Mouse (Mus musculus): ENCODE data around the gene Pola2. TPM values are rescaled to one million over a fixed set of nuclear protein-coding genes. Genes with fewer than 3 reads are reported as not detected.

Gene Pola2
- polyA plus RNA-seq (2014; fragmentation: Illumina TruSeq; extraction: RNeasy Lipid Tissue Mini Kit (QIAGEN cat#74804)): 4.3 TPM

GRCm38 (mm10) chr19:5963883-5964562 is at the start of gene Pola2:
Gene Pola2, minus strand, starts transcription at chr19:5964202.

GRCm38 (mm10) chr19:5986043-5986442 is 22.0 kb upstream of the Pola2 start, which contains the start of gene Slc22a20:
Gene Slc22a20, minus strand, starts transcription at chr19:5986143.

GRCm38 (mm10) chr19:5924713-5925093 is 39.3 kb downstream of the Pola2 start, which contains the start of gene Cdc42ep2:
Gene Cdc42ep2, minus strand, starts transcription at chr19:5924816.

GRCm38 (mm10) chr19:5913007-5913719 is 50.8 kb downstream of the Pola2 start, which contains the start of gene Dpf2:
Gene Dpf2, minus strand, starts transcription at chr19:5913010.

GRCm38 (mm10) chr19:5894002-5894678 is 69.9 kb downstream of the Pola2 start, which contains the start of gene Tigd3:
Gene Tigd3, minus strand, starts transcription at chr19:5894149.

Other genes starting within 250 kb of the Pola2 start
- gene Ehbp1l1, start 237.9 kb downstream of the Pola2 start, polyA plus RNA-seq (2014; fragmentation: Illumina TruSeq; extraction: RNeasy Lipid Tissue Mini Kit (QIAGEN cat#74804)): 2.2 TPM
- gene Fam89b, start 234.5 kb downstream of the Pola2 start, polyA plus RNA-seq (2014; fragmentation: Illumina TruSeq; extraction: RNeasy Lipid Tissue Mini Kit (QIAGEN cat#74804)): not detected
- 7.7 TPM for gene Ltbp3, start 223.3 kb downstream of the Pola2 start, polyA plus RNA-seq (2014; fragmentation: Illumina TruSeq; extraction: RNeasy Lipid Tissue Mini Kit (QIAGEN cat#74804))
- gene Scyl1, start 192.8 kb downstream of the Pola2 start, polyA plus RNA-seq (2014; fragmentation: Illumina TruSeq; extraction: RNeasy Lipid Tissue Mini Kit (QIAGEN cat#74804)): 0.57 TPM
- 2.9 TPM for gene Frmd8, start 88.9 kb downstream of the Pola2 start, polyA plus RNA-seq (2014; fragmentation: Illumina TruSeq; extraction: RNeasy Lipid Tissue Mini Kit (QIAGEN cat#74804))
- 0.31 TPM for gene Slc25a45, start 86.4 kb downstream of the Pola2 start, polyA plus RNA-seq (2014; fragmentation: Illumina TruSeq; extraction: RNeasy Lipid Tissue Mini Kit (QIAGEN cat#74804))
- not detected for gene Tigd3, start 70.1 kb downstream of the Pola2 start, polyA plus RNA-seq (2014; fragmentation: Illumina TruSeq; extraction: RNeasy Lipid Tissue Mini Kit (QIAGEN cat#74804))
- 5.9 TPM for gene Dpf2, start 51.2 kb downstream of the Pola2 start, polyA plus RNA-seq (2014; fragmentation: Illumina TruSeq; extraction: RNeasy Lipid Tissue Mini Kit (QIAGEN cat#74804))
- 1.4 TPM for gene Cdc42ep2, start 39.4 kb downstream of the Pola2 start, polyA plus RNA-seq (2014; fragmentation: Illumina TruSeq; extraction: RNeasy Lipid Tissue Mini Kit (QIAGEN cat#74804))
- not detected for gene Slc22a20, start 21.9 kb upstream of the Pola2 start, polyA plus RNA-seq (2014; fragmentation: Illumina TruSeq; extraction: RNeasy Lipid Tissue Mini Kit (QIAGEN cat#74804))
- gene Capn1, start 51.7 kb upstream of the Pola2 start, polyA plus RNA-seq (2014; fragmentation: Illumina TruSeq; extraction: RNeasy Lipid Tissue Mini Kit (QIAGEN cat#74804)): 0.74 TPM
- 0.37 TPM for gene Syvn1, start 82.4 kb upstream of the Pola2 start, polyA plus RNA-seq (2014; fragmentation: Illumina TruSeq; extraction: RNeasy Lipid Tissue Mini Kit (QIAGEN cat#74804))
- 25.1 TPM for gene Mrpl49, start 93.6 kb upstream of the Pola2 start, polyA plus RNA-seq (2014; fragmentation: Illumina TruSeq; extraction: RNeasy Lipid Tissue Mini Kit (QIAGEN cat#74804))
- 9.8 TPM for gene Fau, start 93.6 kb upstream of the Pola2 start, polyA plus RNA-seq (2014; fragmentation: Illumina TruSeq; extraction: RNeasy Lipid Tissue Mini Kit (QIAGEN cat#74804))
- gene Znhit2, start 97.0 kb upstream of the Pola2 start, polyA plus RNA-seq (2014; fragmentation: Illumina TruSeq; extraction: RNeasy Lipid Tissue Mini Kit (QIAGEN cat#74804)): not detected
- 0.97 TPM for gene Tm7sf2, start 104.2 kb upstream of the Pola2 start, polyA plus RNA-seq (2014; fragmentation: Illumina TruSeq; extraction: RNeasy Lipid Tissue Mini Kit (QIAGEN cat#74804))
- gene Vps51, start 113.0 kb upstream of the Pola2 start, polyA plus RNA-seq (2014; fragmentation: Illumina TruSeq; extraction: RNeasy Lipid Tissue Mini Kit (QIAGEN cat#74804)): 4.0 TPM
- gene Tmem262, start 115.8 kb upstream of the Pola2 start, polyA plus RNA-seq (2014; fragmentation: Illumina TruSeq; extraction: RNeasy Lipid Tissue Mini Kit (QIAGEN cat#74804)): not detected
- not detected for gene Gm28374, start 118.1 kb upstream of the Pola2 start, polyA plus RNA-seq (2014; fragmentation: Illumina TruSeq; extraction: RNeasy Lipid Tissue Mini Kit (QIAGEN cat#74804))
- gene Zfpl1, start 120.8 kb upstream of the Pola2 start, polyA plus RNA-seq (2014; fragmentation: Illumina TruSeq; extraction: RNeasy Lipid Tissue Mini Kit (QIAGEN cat#74804)): 0.71 TPM
- gene Cdca5, start 120.8 kb upstream of the Pola2 start, polyA plus RNA-seq (2014; fragmentation: Illumina TruSeq; extraction: RNeasy Lipid Tissue Mini Kit (QIAGEN cat#74804)): 10.8 TPM
- not detected for gene AC131692.1, start 130.2 kb upstream of the Pola2 start, polyA plus RNA-seq (2014; fragmentation: Illumina TruSeq; extraction: RNeasy Lipid Tissue Mini Kit (QIAGEN cat#74804))
- not detected for gene Naaladl1, start 141.6 kb upstream of the Pola2 start, polyA plus RNA-seq (2014; fragmentation: Illumina TruSeq; extraction: RNeasy Lipid Tissue Mini Kit (QIAGEN cat#74804))
- 0.97 TPM for gene Sac3d1, start 154.4 kb upstream of the Pola2 start, polyA plus RNA-seq (2014; fragmentation: Illumina TruSeq; extraction: RNeasy Lipid Tissue Mini Kit (QIAGEN cat#74804))
- 2.1 TPM for gene Snx15, start 164.1 kb upstream of the Pola2 start, polyA plus RNA-seq (2014; fragmentation: Illumina TruSeq; extraction: RNeasy Lipid Tissue Mini Kit (QIAGEN cat#74804))
- not detected for gene Batf2, start 176.8 kb upstream of the Pola2 start, polyA plus RNA-seq (2014; fragmentation: Illumina TruSeq; extraction: RNeasy Lipid Tissue Mini Kit (QIAGEN cat#74804))
- 1.0 TPM for gene Arl2, start 177.3 kb upstream of the Pola2 start, polyA plus RNA-seq (2014; fragmentation: Illumina TruSeq; extraction: RNeasy Lipid Tissue Mini Kit (QIAGEN cat#74804))
- gene Majin, start 220.2 kb upstream of the Pola2 start, polyA plus RNA-seq (2014; fragmentation: Illumina TruSeq; extraction: RNeasy Lipid Tissue Mini Kit (QIAGEN cat#74804)): not detected